Comparison of ENCODE assay signal across 8 mouse cellular contexts in the genomic region with DNA sequence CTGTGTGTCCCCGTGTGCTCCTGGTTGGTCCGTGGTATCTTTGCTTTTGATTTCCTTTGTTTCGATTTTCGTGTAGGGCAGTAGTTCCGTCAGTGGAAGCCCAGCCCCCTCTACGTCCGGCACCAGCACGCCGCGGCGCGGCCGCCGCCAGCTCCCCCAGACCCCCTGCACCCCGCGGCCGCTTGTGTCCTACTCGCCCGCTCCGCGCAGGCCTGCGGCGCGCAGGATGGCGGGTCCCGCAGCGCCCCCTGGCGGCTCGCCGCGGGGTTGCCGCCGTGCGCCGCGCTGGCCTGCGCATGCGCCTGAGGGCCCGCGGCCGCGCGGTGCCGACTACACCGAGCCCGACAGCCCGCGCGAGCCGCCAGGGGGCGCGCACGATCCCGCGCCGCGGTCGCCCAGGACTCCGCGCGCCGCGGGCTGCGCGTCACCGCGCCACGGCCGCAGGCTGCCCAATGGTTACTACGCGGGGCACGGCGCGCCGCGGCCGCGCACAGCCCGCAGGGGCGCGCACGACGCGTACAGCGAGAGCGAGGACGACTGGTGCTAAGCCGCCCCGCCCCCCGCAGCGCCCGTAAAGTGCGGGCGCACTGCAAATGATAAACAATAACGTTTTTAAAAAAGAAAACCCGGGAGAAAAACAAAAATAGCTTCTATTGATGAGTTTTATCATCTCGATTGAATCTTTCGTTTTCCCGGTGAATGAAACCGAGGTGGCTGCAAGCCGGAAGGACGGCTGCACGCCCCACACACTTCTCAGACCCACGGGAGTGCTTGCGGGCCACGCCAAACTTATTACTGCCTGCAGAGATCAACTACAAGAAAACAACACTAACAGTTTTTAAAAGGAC. TPM values are rescaled to one million over a fixed set of nuclear protein-coding genes. Genes with fewer than 3 reads are reported as not detected.
DNase-seq lines count a peak whose midpoint lies in the region; ATAC-seq lines count a peak whose summit lies in the region.

No protein-coding gene starts in this region.

- WGBS in forebrain, embryonic 10.5 days = under 1% methylated on average over 106 of the region's 106 CpGs
- under 1% methylated on average over 93 of the region's 106 CpGs for WGBS in heart, embryonic 15.5 days
- WGBS in liver, embryonic 13.5 days (ENCODE audit: insufficient replicate concordance) = under 1% methylated on average over 65 of the region's 106 CpGs
- WGBS in stomach, embryonic 14.5 days = under 1% methylated on average over 81 of the region's 106 CpGs

- peak overlapping the region; percentile 65 for H3K4me3 ChIP-seq in forebrain, embryonic 10.5 days
- peak overlapping the region; percentile 66 for H3K4me3 ChIP-seq in heart, embryonic 15.5 days
- peak overlapping the region; percentile 69 for H3K4me3 ChIP-seq in liver, embryonic 13.5 days (replicated peaks)
- peak overlapping the region; percentile 52 for H3K4me3 ChIP-seq in stomach, embryonic 14.5 days (ENCODE audit: low read depth, low read length)

- peaks cover 52% of the 10 kb centered on the region for H3K4me1 ChIP-seq in forebrain, embryonic 10.5 days
- H3K4me1 ChIP-seq in heart, embryonic 15.5 days (replicated peaks) = peaks cover 30% of the 10 kb centered on the region
- peaks cover 25% of the 10 kb centered on the region for H3K4me1 ChIP-seq in liver, embryonic 13.5 days (replicated peaks)
- 0 out of 2 replicates have a peak, but pooled peaks cover 8% of the 10 kb centered on the region for H3K4me1 ChIP-seq in stomach, embryonic 14.5 days (ENCODE audit: control insufficient read depth, insufficient read depth, low read length)

- peak; percentile 91 for DNase-seq in c-Kit-negative CD71-positive TER-119-positive erythroid progenitor cells, embryonic 14.5 days (ENCODE audit: low read depth, low spot score)
- DNase-seq in forebrain, embryonic 10.5 days (ENCODE audit: extremely low spot score, low spot score) = peak; percentile 86
- peak; percentile 92 to 97 for DNase-seq in kidney, postnatal 25 days
- peak; percentile 92 for DNase-seq in liver, embryonic 13.5 days
- DNase-seq in natural killer cell, adult 2 months (ENCODE audit: low spot score in 2 of 2) = peak; percentile 86 to 93

- H3K27ac ChIP-seq in forebrain, embryonic 10.5 days = peak overlapping the region; percentile 95
- H3K27ac ChIP-seq in heart, embryonic 15.5 days = peak overlapping the region; percentile 90
- peak overlapping the region; percentile 64 for H3K27ac ChIP-seq in liver, embryonic 13.5 days
- H3K27ac ChIP-seq in stomach, embryonic 14.5 days (ENCODE audit: low read length) = peak overlapping the region; percentile 92

- ATAC-seq in CD4-positive, CD25-positive, alpha-beta regulatory T cell, adult 4 months = peak; percentile 76
- peak; percentile 94 for ATAC-seq in heart, embryonic 15.5 days (replicated peaks; ENCODE audit: insufficient number of reproducible peaks, insufficient read depth, low FRiP score, low read depth)
- ATAC-seq in liver, embryonic 13.5 days (ENCODE audit: low read depth) = peak; percentile 97
- peak; percentile 94 for ATAC-seq in stomach, embryonic 14.5 days (ENCODE audit: insufficient number of reproducible peaks, insufficient read depth, low FRiP score, low read depth)

- H3K27me3 ChIP-seq in forebrain, embryonic 10.5 days (ENCODE audit: poor library complexity, severe bottlenecking) = peaks cover 20% of the 10 kb centered on the region
- H3K27me3 ChIP-seq in heart, embryonic 15.5 days = no peaks in the 10 kb centered on the region
- peaks cover 22% of the 10 kb centered on the region for H3K27me3 ChIP-seq in liver, embryonic 13.5 days
- no peaks in the 10 kb centered on the region for H3K27me3 ChIP-seq in stomach, embryonic 14.5 days (ENCODE audit: control insufficient read depth, insufficient read depth, low read length)

- peak overlapping the region; percentile 94 for H3K4me2 ChIP-seq in heart, embryonic 15.5 days
- H3K4me2 ChIP-seq in liver, embryonic 13.5 days = peak overlapping the region; percentile 88
- H3K4me2 ChIP-seq in stomach, embryonic 14.5 days (replicated peaks; ENCODE audit: low read depth, low read length) = peak overlapping the region; percentile 77

- H3K9ac ChIP-seq in heart, embryonic 15.5 days = peak overlapping the region; percentile 74
- H3K9ac ChIP-seq in liver, embryonic 13.5 days = peak overlapping the region; percentile 77
- peak overlapping the region; percentile 69 for H3K9ac ChIP-seq in stomach, embryonic 14.5 days (replicated peaks; ENCODE audit: low read depth, low read length)

- no peaks in the 10 kb centered on the region for H3K9me3 ChIP-seq in forebrain, embryonic 10.5 days
- no peaks in the 10 kb centered on the region for H3K9me3 ChIP-seq in heart, embryonic 15.5 days (replicated peaks)
- no peaks in the 10 kb centered on the region for H3K9me3 ChIP-seq in liver, embryonic 13.5 days (replicated peaks)
- no peaks in the 10 kb centered on the region for H3K9me3 ChIP-seq in stomach, embryonic 14.5 days (ENCODE audit: control insufficient read depth, low read depth, low read length)

- H3K36me3 ChIP-seq in forebrain, embryonic 10.5 days (replicated peaks) = no peaks in the 10 kb centered on the region
- H3K36me3 ChIP-seq in heart, embryonic 15.5 days = no peaks in the 10 kb centered on the region
- no peaks in the 10 kb centered on the region for H3K36me3 ChIP-seq in liver, embryonic 13.5 days
- no peaks in the 10 kb centered on the region for H3K36me3 ChIP-seq in stomach, embryonic 14.5 days (ENCODE audit: control insufficient read depth, insufficient read depth, low read length)

RNA-seq across cellular contexts. Expression of a gene that starts 23.3 kb away (rescaled TPM):
- polyA plus RNA-seq in CD4-positive, CD25-positive, alpha-beta regulatory T cell, adult 4 months (2017; shearing (Covaris generic)) = 10 to 100 TPM; 39.5 to 42.6 TPM
- polyA plus RNA-seq in forebrain, embryonic 10.5 days (2016; fragmentation: Nextera tagmentation; extraction: Ambion mirVana) = 91.4 and 96.9 TPM in 2 replicates
- 34.9 and 50.5 TPM in 2 replicates for polyA plus RNA-seq in heart, embryonic 15.5 days (2015; fragmentation: Nextera tagmentation; extraction: Ambion mirVana)
- 20.5 and 24.1 TPM in 2 replicates for polyA plus RNA-seq in liver, embryonic 13.5 days (2015; fragmentation: Nextera tagmentation; extraction: Ambion mirVana)
- polyA plus RNA-seq in stomach, embryonic 14.5 days (2014; fragmentation: Nextera tagmentation; extraction: Ambion mirVana) = 73.1 and 83.4 TPM in 2 replicates

RNA-seq across cellular contexts. Expression of a gene that starts 46.7 kb away (rescaled TPM):
- polyA plus RNA-seq in CD4-positive, CD25-positive, alpha-beta regulatory T cell, adult 4 months (2017; shearing (Covaris generic)) = 10 to 100 TPM; 45.0 to 60.3 TPM
- polyA plus RNA-seq in forebrain, embryonic 10.5 days (2016; fragmentation: Nextera tagmentation; extraction: Ambion mirVana) = 68.8 and 69.3 TPM in 2 replicates
- polyA plus RNA-seq in heart, embryonic 15.5 days (2015; fragmentation: Nextera tagmentation; extraction: Ambion mirVana) = 40.6 and 47.4 TPM in 2 replicates
- 45.9 and 46.8 TPM in 2 replicates for polyA plus RNA-seq in liver, embryonic 13.5 days (2015; fragmentation: Nextera tagmentation; extraction: Ambion mirVana)
- polyA plus RNA-seq in stomach, embryonic 14.5 days (2014; fragmentation: Nextera tagmentation; extraction: Ambion mirVana) = 64.6 and 65.7 TPM in 2 replicates

RNA-seq across cellular contexts. Expression of a gene that starts 48.3 kb away (rescaled TPM):
- polyA plus RNA-seq in CD4-positive, CD25-positive, alpha-beta regulatory T cell, adult 4 months (2017; shearing (Covaris generic)) = 1 to 10 TPM; 8.1 to 9.1 TPM
- 31.3 and 31.5 TPM in 2 replicates for polyA plus RNA-seq in forebrain, embryonic 10.5 days (2016; fragmentation: Nextera tagmentation; extraction: Ambion mirVana)
- 10.7 and 14.6 TPM in 2 replicates for polyA plus RNA-seq in heart, embryonic 15.5 days (2015; fragmentation: Nextera tagmentation; extraction: Ambion mirVana)
- 6.9 and 7.6 TPM in 2 replicates for polyA plus RNA-seq in liver, embryonic 13.5 days (2015; fragmentation: Nextera tagmentation; extraction: Ambion mirVana)
- 25.1 and 25.7 TPM in 2 replicates for polyA plus RNA-seq in stomach, embryonic 14.5 days (2014; fragmentation: Nextera tagmentation; extraction: Ambion mirVana)

Comparison
In these comparisons a context has a peak if more than half of its experiments do, and no peak if none do; other contexts are left out.
1. Peak in every context shown above with its lines: DNase-seq, ATAC-seq, H3K4me3 ChIP-seq and H3K27ac ChIP-seq.